Mouse (Mus musculus) erythroblast, embryonic 14.5 days (primary cell): Measurements from ENCODE around the gene Vmn2r10.
"Not testable (repeated sequence)": the region's sequence is repeated elsewhere in the genome, so short reads cannot be mapped to it uniquely, and the experiment has no call there.

Experiments used
- GATA1 ChIP-seq: IDR thresholded peaks from 2 replicates; pipeline ENCODE4 v1.6.1; 2012; ENCODE audit warnings: low read length, inconsistent platforms, mixed read lengths
- TAL1 ChIP-seq: IDR thresholded peaks from 3 replicates; pipeline ENCODE4 v1.6.1; 2012; ENCODE audit warnings: low read length, inconsistent platforms, mixed read lengths

DNA sequence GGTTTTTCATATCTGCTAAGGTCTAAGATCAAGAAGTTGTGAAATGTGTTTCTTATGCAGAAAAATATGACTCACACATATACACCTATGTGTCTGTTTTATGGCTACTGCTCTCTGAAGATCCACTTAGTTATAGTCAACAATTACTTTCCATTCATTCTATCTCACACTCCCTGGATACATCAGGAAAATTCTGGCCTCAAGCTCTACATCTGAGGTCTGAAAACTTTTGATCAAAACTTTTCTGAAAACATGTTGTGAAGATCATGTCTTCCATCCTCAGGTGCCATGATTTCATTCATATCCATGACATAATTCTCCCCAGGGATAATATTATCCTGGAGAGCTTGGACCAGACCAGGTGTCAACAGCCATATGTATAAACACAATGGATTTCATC lies at the start of gene Vmn2r10:
- TF ChIP-seq GATA1, TAL1: not testable (repeated sequence)
